Mouse (Mus musculus) myocyte (in vitro differentiated cells): ENCODE data around the gene Letm1.

ENCODE experiments used
- CEBPB ChIP-seq: IDR thresholded peaks from 2 replicates; pipeline ENCODE4 v1.6.1; 2011; ENCODE audit warnings: mild to moderate bottlenecking, moderate library complexity; ENCODE audit not compliant: poor library complexity, insufficient read depth, severe bottlenecking
- E2F4 ChIP-seq: IDR thresholded peaks from one replicate; pipeline ENCODE4 v1.6.1; 2011; ENCODE audit warnings: mild to moderate bottlenecking, control low read depth, moderate library complexity; ENCODE audit not compliant: insufficient read depth
- MAX ChIP-seq: IDR thresholded peaks from one replicate; pipeline ENCODE4 v1.6.1; 2011; ENCODE audit warnings: low read depth, mild to moderate bottlenecking, control low read depth
- MYOD1 ChIP-seq, 3 experiments: IDR thresholded peaks; one replicate each; pipeline ENCODE4 v1.6.1; 2011; ENCODE audit warnings: control low read depth in 2 of 3, low read depth in 2 of 3, mild to moderate bottlenecking in 2 of 3, moderate library complexity in 1 of 3; ENCODE audit not compliant: insufficient read length in 2 of 3, control insufficient read depth in 1 of 3
- MYOG ChIP-seq, 3 experiments: IDR thresholded peaks; one replicate each; pipeline ENCODE4 v1.6.1; 2011; ENCODE audit warnings: control low read depth in 2 of 3, low read depth in 2 of 3, mild to moderate bottlenecking in 2 of 3; ENCODE audit not compliant: insufficient read length in 2 of 3, control insufficient read depth in 1 of 3, insufficient read depth in 1 of 3
- POLR2A ChIP-seq: IDR thresholded peaks from one replicate; pipeline ENCODE4 v1.6.1; 2011; ENCODE audit warnings: low read depth, mild to moderate bottlenecking, control low read depth, moderate library complexity; ENCODE audit not compliant: insufficient read length
- POLR2AphosphoS2 ChIP-seq: IDR thresholded peaks from one replicate; pipeline ENCODE4 v1.6.1; 2011; ENCODE audit warnings: low read depth, control low read depth; ENCODE audit not compliant: insufficient read length
- SRF ChIP-seq: IDR thresholded peaks from one replicate; pipeline ENCODE4 v1.6.1; 2011; ENCODE audit warnings: low read depth; ENCODE audit not compliant: control insufficient read depth, insufficient read length
- TCF12 ChIP-seq: IDR thresholded peaks from one replicate; pipeline ENCODE4 v1.6.1; 2011; ENCODE audit warnings: mild to moderate bottlenecking, control low read depth; ENCODE audit not compliant: poor library complexity, insufficient read depth, severe bottlenecking
- TCF3 ChIP-seq: IDR thresholded peaks from one replicate; pipeline ENCODE4 v1.6.1; 2011; ENCODE audit warnings: low read depth, control low read depth; ENCODE audit not compliant: insufficient read length
- USF1 ChIP-seq: IDR thresholded peaks from one replicate; pipeline ENCODE4 v1.6.1; 2011; ENCODE audit warnings: low read depth, mild to moderate bottlenecking, control low read depth, moderate library complexity

GRCm38 (mm10) chr5:33695718-33696121 is 86.9 kb downstream of the Letm1 start:
- no peak for TF ChIP-seq POLR2A
- TF ChIP-seq MYOD1 (IDR thresholded peaks at IDR 0.05; ENCODE audit: control insufficient read depth in 1 of 3, insufficient read length in 2 of 3, low read depth in 2 of 3) = no peak
- TF ChIP-seq CEBPB = no peak
- TF ChIP-seq USF1 = no peak
- no peak for TF ChIP-seq MYOG (IDR thresholded peaks at IDR 0.05; ENCODE audit: control insufficient read depth in 1 of 3, insufficient read depth in 1 of 3, insufficient read length in 2 of 3, low read depth in 2 of 3)
- no peak for TF ChIP-seq SRF
- TF ChIP-seq POLR2AphosphoS2 = no peak
- no peak for TF ChIP-seq MAX
- no peak for TF ChIP-seq TCF12
- TF ChIP-seq E2F4 = no peak
- TF ChIP-seq TCF3 = no peak
